Mouse (Mus musculus) intestine, embryonic 15.5 days (tissue): ENCODE data around the gene Ucma. TPM values are rescaled to one million over a fixed set of nuclear protein-coding genes. Genes with fewer than 3 reads are reported as not detected.
"Not testable (repeated sequence)": the region's sequence is repeated elsewhere in the genome, so short reads cannot be mapped to it uniquely, and the experiment has no call there.

Source experiments
- ATAC-seq: fragments of 200-750 bp; cut with Nextera tagmentation; 2 replicates; pipeline ENCODE4 v1.8.0; 2017; ENCODE audit warnings: moderate TSS enrichment, moderate library complexity
- H3K27ac ChIP-seq: fragments of 300-500 bp; sonication (generic); 2 replicates; pipeline ENCODE4 v1.5.1; 2015; ENCODE audit warnings: mild to moderate bottlenecking, inconsistent platforms
- H3K27me3 ChIP-seq: fragments of 300-500 bp; sonication (generic); replicated peaks from 2 replicates; pipeline ENCODE4 v1.6.1; 2015; ENCODE audit warnings: inconsistent platforms
- H3K36me3 ChIP-seq: fragments of 300-500 bp; sonication (generic); 2 replicates; pipeline ENCODE4 v1.6.1; 2015; ENCODE audit warnings: inconsistent platforms
- H3K4me1 ChIP-seq: fragments of 300-500 bp; sonication (generic); replicated peaks from 2 replicates; pipeline ENCODE4 v1.6.1; 2015; ENCODE audit warnings: inconsistent platforms
- H3K4me2 ChIP-seq: fragments of 300-500 bp; sonication (generic); replicated peaks from 2 replicates; pipeline ENCODE4 v1.6.1; 2015; ENCODE audit warnings: mild to moderate bottlenecking, inconsistent platforms
- H3K4me3 ChIP-seq: fragments of 300-500 bp; sonication (generic); replicated peaks from 2 replicates; pipeline ENCODE4 v1.5.1; 2015; ENCODE audit warnings: inconsistent platforms
- H3K9ac ChIP-seq: fragments of 300-500 bp; sonication (generic); 2 replicates; pipeline ENCODE4 v1.6.1; 2015; ENCODE audit warnings: inconsistent platforms
- H3K9me3 ChIP-seq: fragments of 300-500 bp; sonication (generic); 2 replicates; pipeline ENCODE4 v1.6.1; 2016; ENCODE audit warnings: inconsistent platforms
- WGBS: fragments of 180-500 bp; shearing (Covaris S2); methylation state at CpG from one replicate; pipeline ENCODE4 v1.1.7; 2015; 5-methylcytosine and 5-hydroxymethylcytosine counted together
- polyA plus RNA-seq: library from polyadenylated mRNA; unstranded; fragments of >200 nt; fragmentation: Nextera tagmentation; extraction: Ambion mirVana; gene quantifications from 2 replicates; pipeline ENCODE4 v1.2.1, GENCODE M21; 2015

Ucma gene
- not detected in 2 replicates for polyA plus RNA-seq

GRCm38 (mm10) chr2:4975807-4976206, at the start of gene Ucma:
Ucma (plus strand) TSS chr2:4976122.
- WGBS = 71% methylated on average over 5 of the region's 5 CpGs
- no peak within 1 kb of the TSS for H3K27ac ChIP-seq
- H3K4me2 ChIP-seq = no peak within 1 kb of the TSS
- H3K4me3 ChIP-seq = no peak within 1 kb of the TSS
- 0 out of 2 replicates have a peak, but pooled peaks cover 2% of the 10 kb centered on the region for H3K4me1 ChIP-seq
- H3K9ac ChIP-seq = no peak within 1 kb of the TSS
- no peaks in the 10 kb centered on the region for H3K27me3 ChIP-seq
- no peak for ATAC-seq
- H3K9me3 ChIP-seq = no peaks in the 10 kb centered on the region
- no peaks in the 10 kb centered on the region for H3K36me3 ChIP-seq

- Histone ChIP-seq H3K27me3 (no peaks in the 10 kb centered on the region), H3K36me3 (peaks cover 11% of the 10 kb centered on the region; the same call in 1 of the 2 replicates), H3K9ac (no peak overlapping the region), H3K9me3 (no peaks in the 10 kb centered on the region), H3K4me3 (no peak overlapping the region), H3K27ac (no peak overlapping the region), H3K4me2 (no peak overlapping the region), H3K4me1 (no peaks in the 10 kb centered on the region)
- no peak for ATAC-seq
- 87% methylated on average over 3 of the region's 3 CpGs for WGBS
Measured at GRCm38 (mm10) chr2:4927391-4927790, 48.5 kb upstream of the Ucma start.

- H3K9ac ChIP-seq = no peak overlapping the region
- H3K4me3 ChIP-seq = no peak overlapping the region
- 77% methylated on average over 2 of the region's 2 CpGs for WGBS
- peaks cover 11% of the 10 kb centered on the region; the same call in 1 of the 2 replicates for H3K36me3 ChIP-seq
- no peaks in the 10 kb centered on the region for H3K27me3 ChIP-seq
- no peaks in the 10 kb centered on the region for H3K9me3 ChIP-seq
- no peak for ATAC-seq
- H3K4me1 ChIP-seq = no peaks in the 10 kb centered on the region
- H3K4me2 ChIP-seq = no peak overlapping the region
- H3K27ac ChIP-seq = no peak overlapping the region
Measured at GRCm38 (mm10) chr2:4929230-4929629, 46.7 kb upstream of the Ucma start.

- H3K4me1 ChIP-seq = no peaks in the 10 kb centered on the region
- H3K27ac ChIP-seq = no peak overlapping the region
- no peak for ATAC-seq
- H3K4me2 ChIP-seq = no peak overlapping the region
- H3K4me3 ChIP-seq = no peak overlapping the region
- no peak overlapping the region for H3K9ac ChIP-seq
- no peaks in the 10 kb centered on the region for H3K27me3 ChIP-seq
- 82% methylated on average over 9 of the region's 9 CpGs for WGBS
- H3K9me3 ChIP-seq = no peaks in the 10 kb centered on the region
- H3K36me3 ChIP-seq = peaks cover 8% of the 10 kb centered on the region; the same call in 1 of the 2 replicates
Measured at GRCm38 (mm10) chr2:4934516-4934915, 41.4 kb upstream of the Ucma start.

- 85% methylated on average over 7 of the region's 7 CpGs for WGBS
- Histone ChIP-seq H3K9ac (no peak overlapping the region), H3K36me3 (peaks cover 4% of the 10 kb centered on the region; the same call in 1 of the 2 replicates), H3K9me3 (no peaks in the 10 kb centered on the region), H3K4me3 (no peak overlapping the region), H3K27ac (no peak overlapping the region), H3K4me1 (no peaks in the 10 kb centered on the region), H3K4me2 (no peak overlapping the region), H3K27me3 (no peaks in the 10 kb centered on the region)
- no peak for ATAC-seq
Measured at GRCm38 (mm10) chr2:4937931-4938330, 38.0 kb upstream of the Ucma start.

- no peak for ATAC-seq
- Histone ChIP-seq H3K4me1 (no peaks in the 10 kb centered on the region), H3K4me3 (no peak overlapping the region), H3K4me2 (no peak overlapping the region), H3K9ac (no peak overlapping the region), H3K27ac (no peak overlapping the region), H3K9me3 (peaks cover 3% of the 10 kb centered on the region; the same call in 1 of the 2 replicates), H3K27me3 (no peaks in the 10 kb centered on the region), H3K36me3 (peaks cover 4% of the 10 kb centered on the region; the same call in 1 of the 2 replicates)
- 88% methylated on average over 11 of the region's 11 CpGs for WGBS
Measured at GRCm38 (mm10) chr2:4940861-4941260, 35.1 kb upstream of the Ucma start.

- not testable (repeated sequence) for H3K9ac ChIP-seq, H3K4me1 ChIP-seq
- 89% methylated on average over 8 of the region's 8 CpGs for WGBS
Measured at GRCm38 (mm10) chr2:4949691-4950090, 26.2 kb upstream of the Ucma start.

GRCm38 (mm10) chr2:4950986-4951385, 24.9 kb upstream of the Ucma start:
- Histone ChIP-seq H3K4me3 (no peak overlapping the region), H3K27ac (no peak overlapping the region), H3K9ac (no peak overlapping the region), H3K4me1 (no peaks in the 10 kb centered on the region), H3K9me3 (no peaks in the 10 kb centered on the region), H3K36me3 (no peaks in the 10 kb centered on the region), H3K27me3 (no peaks in the 10 kb centered on the region), H3K4me2 (no peak overlapping the region)
- WGBS = 91% methylated on average over 2 of the region's 2 CpGs
- ATAC-seq = no peak

More at GRCm38 (mm10) chr2:4949691-4950090, 26.2 kb upstream of the Ucma start:
- not testable (repeated sequence) for H3K4me3 ChIP-seq, H3K4me2 ChIP-seq, H3K27ac ChIP-seq, ATAC-seq, H3K36me3 ChIP-seq, H3K27me3 ChIP-seq, H3K9me3 ChIP-seq

GRCm38 (mm10) chr2:4954216-4954760, 21.6 kb upstream of the Ucma start:
- Histone ChIP-seq H3K9ac (no peak overlapping the region), H3K4me2 (no peak overlapping the region), H3K36me3 (no peaks in the 10 kb centered on the region), H3K4me1 (no peaks in the 10 kb centered on the region), H3K9me3 (no peaks in the 10 kb centered on the region), H3K4me3 (no peak overlapping the region), H3K27me3 (no peaks in the 10 kb centered on the region), H3K27ac (no peak overlapping the region)
- ATAC-seq = no peak
- 86% methylated on average over 6 of the region's 6 CpGs for WGBS

- Histone ChIP-seq H3K27ac (no peak overlapping the region), H3K4me1 (no peaks in the 10 kb centered on the region), H3K36me3 (no peaks in the 10 kb centered on the region), H3K27me3 (no peaks in the 10 kb centered on the region), H3K4me3 (no peak overlapping the region), H3K9ac (no peak overlapping the region), H3K4me2 (no peak overlapping the region), H3K9me3 (no peaks in the 10 kb centered on the region)
- no peak for ATAC-seq
- WGBS = 84% methylated on average over 12 of the region's 12 CpGs
Measured at GRCm38 (mm10) chr2:4958039-4958438, 17.9 kb upstream of the Ucma start.

GRCm38 (mm10) chr2:4967806-4968205, 8.1 kb upstream of the Ucma start:
- Histone ChIP-seq H3K27ac (no peak overlapping the region), H3K4me2 (no peak overlapping the region), H3K4me3 (no peak overlapping the region), H3K4me1 (no peaks in the 10 kb centered on the region), H3K36me3 (no peaks in the 10 kb centered on the region), H3K9me3 (no peaks in the 10 kb centered on the region), H3K27me3 (no peaks in the 10 kb centered on the region), H3K9ac (no peak overlapping the region)
- no peak for ATAC-seq
- 89% methylated on average over 2 of the region's 2 CpGs for WGBS

GRCm38 (mm10) chr2:4969083-4969482, 6.8 kb upstream of the Ucma start:
- ATAC-seq = no peak

GRCm38 (mm10) chr2:4978091-4978490, 2.2 kb downstream of the Ucma start:
- 45% methylated on average over 8 of the region's 8 CpGs for WGBS
- H3K9ac ChIP-seq = no peak overlapping the region
- no peak for ATAC-seq
- no peaks in the 10 kb centered on the region for H3K36me3 ChIP-seq
- H3K27me3 ChIP-seq = no peaks in the 10 kb centered on the region
- H3K4me3 ChIP-seq = no peak overlapping the region
- no peak overlapping the region for H3K4me2 ChIP-seq
- H3K4me1 ChIP-seq = 0 out of 2 replicates have a peak, but pooled peaks cover 2% of the 10 kb centered on the region
- no peaks in the 10 kb centered on the region for H3K9me3 ChIP-seq
- H3K27ac ChIP-seq = no peak overlapping the region

More at GRCm38 (mm10) chr2:4969083-4969482, 6.8 kb upstream of the Ucma start:
- no peaks in the 10 kb centered on the region for H3K27me3 ChIP-seq
- WGBS = 73% methylated on average over 2 of the region's 2 CpGs
- H3K9me3 ChIP-seq = no peaks in the 10 kb centered on the region
- no peak overlapping the region for H3K4me2 ChIP-seq
- H3K4me1 ChIP-seq = no peaks in the 10 kb centered on the region
- H3K4me3 ChIP-seq = no peak overlapping the region
- H3K27ac ChIP-seq = no peak overlapping the region
- H3K36me3 ChIP-seq = no peaks in the 10 kb centered on the region
- no peak overlapping the region for H3K9ac ChIP-seq
